Mouse (Mus musculus) stomach, postnatal 0 days (tissue): ENCODE results near the gene Ccdc149. TPM values are rescaled to one million over a fixed set of nuclear protein-coding genes. Genes with fewer than 3 reads are reported as not detected.

Experiments used
- ATAC-seq: fragments of 200-750 bp; cut with Nextera tagmentation; 2 replicates; pipeline ENCODE4 v1.8.0; 2017; ENCODE audit not compliant: low FRiP score, low TSS enrichment
- DNase-seq: peaks from one replicate; pipeline ENCODE4 v3.0.0-alpha.2; 2016; ENCODE audit warnings: low spot score
- H3K27ac ChIP-seq: fragments of 300-500 bp; sonication (generic); replicated peaks from 2 replicates; pipeline ENCODE4 v1.5.1; 2014; ENCODE audit warnings: mild to moderate bottlenecking, control low read depth
- H3K27me3 ChIP-seq: fragments of 300-500 bp; sonication (generic); 2 replicates; pipeline ENCODE4 v1.6.1; 2014; ENCODE audit warnings: low read length; ENCODE audit not compliant: control insufficient read depth, insufficient read depth
- H3K36me3 ChIP-seq: fragments of 300-500 bp; sonication (generic); 2 replicates; pipeline ENCODE4 v1.6.1; 2014; ENCODE audit warnings: low read length, mixed read lengths; ENCODE audit not compliant: control insufficient read depth, insufficient read depth
- H3K4me1 ChIP-seq: fragments of 300-500 bp; sonication (generic); replicated peaks from 2 replicates; pipeline ENCODE4 v1.6.1; 2014; ENCODE audit warnings: antibody characterized with exemption; ENCODE audit not compliant: control insufficient read depth, insufficient read depth
- H3K4me2 ChIP-seq: fragments of 300-500 bp; sonication (generic); replicated peaks from 2 replicates; pipeline ENCODE4 v1.6.1; 2014; ENCODE audit warnings: low read depth, mild to moderate bottlenecking, control low read depth, moderate library complexity
- H3K4me3 ChIP-seq: fragments of 300-500 bp; sonication (generic); 2 replicates; pipeline ENCODE4 v1.5.1; 2014; ENCODE audit warnings: low read depth, low read length, control low read depth
- H3K9ac ChIP-seq: fragments of 300-500 bp; sonication (generic); 2 replicates; pipeline ENCODE4 v1.6.1; 2014; ENCODE audit warnings: mild to moderate bottlenecking, low read length, control low read depth, mixed read lengths
- H3K9me3 ChIP-seq: fragments of 300-500 bp; sonication (generic); 2 replicates; pipeline ENCODE4 v1.6.1; 2016; ENCODE audit warnings: low read length; ENCODE audit not compliant: control insufficient read depth
- CTCF ChIP-seq: IDR thresholded peaks from 2 replicates; pipeline ENCODE4 v1.5.1; 2016; ENCODE audit warnings: antibody characterized with exemption, low read depth, mild to moderate bottlenecking, moderate library complexity
- EP300 ChIP-seq: optimal IDR thresholded peaks from 2 replicates; pipeline ENCODE3; 2016; ENCODE audit warnings: antibody characterized with exemption
- WGBS: fragments of 180-500 bp; shearing (Covaris S2); extraction: QIAGEN DNeasy Blood & Tissue Kit; methylation state at CpG from one replicate; pipeline ENCODE4 v1.1.7; 2014; 5-methylcytosine and 5-hydroxymethylcytosine counted together
- polyA plus RNA-seq: library from polyadenylated mRNA; unstranded; fragments of >200 nt; fragmentation: Nextera tagmentation; extraction: Ambion mirVana; gene quantifications from 2 replicates; pipeline ENCODE4 v1.2.1, GENCODE M21; 2015

The Ccdc149 gene
- polyA plus RNA-seq, 1 experiment from 2014 or later = 3.4 TPM

- no peak for DNase-seq
- Histone ChIP-seq H3K36me3 (no peaks in the 10 kb centered on the region), H3K9me3 (no peaks in the 10 kb centered on the region), H3K4me2 (no peak overlapping the region), H3K4me1 (no peaks in the 10 kb centered on the region), H3K27me3 (no peaks in the 10 kb centered on the region), H3K27ac (no peak overlapping the region), H3K4me3 (no peak overlapping the region), H3K9ac (no peak overlapping the region)
- TF ChIP-seq EP300 (no peak), CTCF (no peak)
- ATAC-seq = no peak
- 70% methylated on average over 3 of the region's 3 CpGs for WGBS
These were observed 47.4 kb downstream of the Ccdc149 start for GRCm38 (mm10) chr5:52423893-52424292.

- Histone ChIP-seq H3K27me3 (no peaks in the 10 kb centered on the region), H3K9me3 (no peaks in the 10 kb centered on the region), H3K36me3 (no peaks in the 10 kb centered on the region), H3K4me2 (no peak overlapping the region), H3K4me3 (no peak overlapping the region), H3K27ac (no peak overlapping the region), H3K9ac (no peak overlapping the region), H3K4me1 (no peaks in the 10 kb centered on the region)
- ATAC-seq = 0 out of 2 replicates have a peak, but pooled peaks have one; percentile 57
- WGBS = 56% methylated on average over 2 of the region's 2 CpGs
- TF ChIP-seq EP300 = no peak
- no peak for TF ChIP-seq CTCF
- DNase-seq = no peak
These were observed 54.8 kb downstream of the Ccdc149 start for GRCm38 (mm10) chr5:52416485-52416884.

GRCm38 (mm10) chr5:52415917-52416316 is 55.4 kb downstream of the Ccdc149 start:
- DNase-seq (no peak), ATAC-seq (no peak)
- no peaks in the 10 kb centered on the region for H3K27me3 ChIP-seq
- no peak overlapping the region for H3K27ac ChIP-seq
- no peak overlapping the region for H3K4me2 ChIP-seq
- TF ChIP-seq EP300 (no peak), CTCF (no peak)
- H3K4me1 ChIP-seq = no peaks in the 10 kb centered on the region
- H3K36me3 ChIP-seq = no peaks in the 10 kb centered on the region
- H3K9me3 ChIP-seq = no peaks in the 10 kb centered on the region
- no peak overlapping the region for H3K4me3 ChIP-seq
- WGBS = 82% methylated on average over 6 of the region's 6 CpGs
- H3K9ac ChIP-seq = no peak overlapping the region

- no peaks in the 10 kb centered on the region for H3K9me3 ChIP-seq
- no peak overlapping the region for H3K4me3 ChIP-seq
- no peak overlapping the region for H3K9ac ChIP-seq
- no peak overlapping the region for H3K4me2 ChIP-seq
- WGBS = 84% methylated on average over 1 of the region's 1 CpGs
- H3K4me1 ChIP-seq = no peaks in the 10 kb centered on the region
- no peak overlapping the region for H3K27ac ChIP-seq
- no peaks in the 10 kb centered on the region for H3K27me3 ChIP-seq
- no peaks in the 10 kb centered on the region for H3K36me3 ChIP-seq
- ATAC-seq (no peak), DNase-seq (no peak)
- TF ChIP-seq EP300 (no peak), CTCF (no peak)
These were observed 56.1 kb downstream of the Ccdc149 start for GRCm38 (mm10) chr5:52415193-52415592.

- Histone ChIP-seq H3K27ac (no peak overlapping the region), H3K9me3 (no peaks in the 10 kb centered on the region), H3K9ac (no peak overlapping the region), H3K4me3 (no peak overlapping the region), H3K27me3 (no peaks in the 10 kb centered on the region), H3K4me1 (no peaks in the 10 kb centered on the region), H3K36me3 (no peaks in the 10 kb centered on the region), H3K4me2 (no peak overlapping the region)
- DNase-seq (peak; percentile 19), ATAC-seq (no peak)
- TF ChIP-seq EP300 = no peak
- TF ChIP-seq CTCF = no peak
- WGBS = 65% methylated on average over 3 of the region's 3 CpGs
These were observed 59.8 kb downstream of the Ccdc149 start for GRCm38 (mm10) chr5:52411567-52411966.

GRCm38 (mm10) chr5:52410197-52410596 is 61.1 kb downstream of the Ccdc149 start:
- no peak overlapping the region for H3K4me2 ChIP-seq
- no peaks in the 10 kb centered on the region for H3K9me3 ChIP-seq
- no peak overlapping the region for H3K9ac ChIP-seq
- 65% methylated on average over 12 of the region's 12 CpGs for WGBS
- H3K27me3 ChIP-seq = no peaks in the 10 kb centered on the region
- H3K36me3 ChIP-seq = no peaks in the 10 kb centered on the region
- ATAC-seq = no peak
- H3K4me3 ChIP-seq = no peak overlapping the region
- H3K4me1 ChIP-seq = no peaks in the 10 kb centered on the region
- DNase-seq = no peak
- H3K27ac ChIP-seq = no peak overlapping the region
- TF ChIP-seq EP300 (no peak), CTCF (no peak)
